In the genomic region with DNA sequence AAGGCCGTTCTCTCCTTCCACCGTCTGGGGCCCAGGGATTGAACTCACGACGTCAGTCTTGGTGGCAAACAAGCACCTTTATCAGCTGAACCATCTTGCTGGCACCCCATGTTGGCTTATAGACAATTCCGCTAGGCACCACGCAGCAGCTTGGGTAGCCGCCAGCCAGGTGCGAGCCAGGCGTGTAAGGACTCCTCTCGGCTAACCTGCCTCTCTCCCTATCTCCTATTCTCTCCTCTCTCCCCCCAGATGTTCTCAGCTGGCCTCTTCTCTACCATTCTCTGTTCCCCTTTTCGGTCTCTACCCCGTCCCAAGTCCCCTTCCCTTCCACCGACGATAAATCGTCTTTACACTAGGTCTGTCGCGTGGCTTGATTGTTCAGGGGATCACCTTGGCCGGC, we compare ENCODE assay signal across 7 mouse cellular contexts. TPM values are rescaled to one million over a fixed set of nuclear protein-coding genes. Genes with fewer than 3 reads are reported as not detected.
DNase-seq lines count a peak whose midpoint lies in the region; ATAC-seq and TF ChIP-seq lines count a peak whose summit lies in the region.

No protein-coding gene starts in this region.

- H3K9me3 ChIP-seq in limb, embryonic 14.5 days (ENCODE audit: control insufficient read depth, low read length), result no peaks in the 10 kb centered on the region

- ATAC-seq in erythroid progenitor cell, adult 5-6 weeks (replicated peaks; ENCODE audit: low FRiP score, poor library complexity, severe bottlenecking), result peak; percentile 8; the same call in 1 of the 2 replicates
- ATAC-seq in limb, embryonic 14.5 days (ENCODE audit: low FRiP score, low read depth), result no peak

- no peak for TF ChIP-seq CTCF in spleen, adult 2 months (IDR thresholded peaks at IDR 0.05; ENCODE audit: extremely low read depth, insufficient read depth, insufficient read length, insufficient replicate concordance)
- TF ChIP-seq CTCF in small intestine, adult 2 months (IDR thresholded peaks at IDR 0.05; ENCODE audit: extremely low read depth, insufficient read length, insufficient replicate concordance, low read depth, low read length), result no peak

- no peaks in the 10 kb centered on the region; the same call in 1 of the 2 replicates for H3K36me3 ChIP-seq in spleen, adult 2 months (ENCODE audit: control insufficient read depth, insufficient read depth, low read length)
- H3K36me3 ChIP-seq in limb, embryonic 14.5 days (ENCODE audit: control insufficient read depth, insufficient read depth, low read length), result peaks cover 13% of the 10 kb centered on the region; the same call in 1 of the 2 replicates
- peaks cover 2% of the 10 kb centered on the region; the same call in 1 of the 2 replicates for H3K36me3 ChIP-seq in small intestine, adult 2 months (ENCODE audit: control insufficient read depth, insufficient read depth, low read length)

- no peaks in the 10 kb centered on the region for H3K27me3 ChIP-seq in spleen, adult 2 months (ENCODE audit: control insufficient read depth, insufficient read depth, low read length)
- H3K27me3 ChIP-seq in limb, embryonic 14.5 days (ENCODE audit: control insufficient read depth, insufficient read depth, low read length), result no peaks in the 10 kb centered on the region
- no peaks in the 10 kb centered on the region for H3K27me3 ChIP-seq in small intestine, adult 2 months (ENCODE audit: control insufficient read depth, insufficient read depth, low read length)

- peak overlapping the region; percentile 85 for H3K4me2 ChIP-seq in limb, embryonic 14.5 days (replicated peaks; ENCODE audit: low read depth, low read length, severe bottlenecking)

- H3K4me1 ChIP-seq in spleen, adult 2 months (ENCODE audit: control insufficient read depth, insufficient read depth, insufficient read length), result peaks cover 12% of the 10 kb centered on the region; the same call in 1 of the 2 replicates
- peaks cover 16% of the 10 kb centered on the region for H3K4me1 ChIP-seq in limb, embryonic 14.5 days (ENCODE audit: control insufficient read depth, insufficient read depth, low read length)
- peaks cover 14% of the 10 kb centered on the region for H3K4me1 ChIP-seq in small intestine, adult 2 months (ENCODE audit: control insufficient read depth, insufficient read depth, insufficient read length, low read length)

- TF ChIP-seq POLR2A in spleen, adult 2 months (IDR thresholded peaks at IDR 0.05; ENCODE audit: low read depth, low read length), result no peak
- no peak for TF ChIP-seq POLR2A in limb, embryonic 14.5 days (IDR thresholded peaks at IDR 0.05; ENCODE audit: borderline replicate concordance, extremely low read depth, insufficient read depth, insufficient read length)
- no peak for TF ChIP-seq POLR2A in small intestine, adult 2 months (IDR thresholded peaks at IDR 0.05; ENCODE audit: low read depth, low read length)

- H3K4me3 ChIP-seq in spleen, adult 2 months (ENCODE audit: extremely low read depth, insufficient read depth, insufficient read length), result peak overlapping the region; percentile 74
- peak overlapping the region; percentile 77 for H3K4me3 ChIP-seq in limb, embryonic 14.5 days (replicated peaks; ENCODE audit: low read length)
- H3K4me3 ChIP-seq in small intestine, adult 2 months (ENCODE audit: low read depth, low read length), result peak overlapping the region; percentile 69

- 7% methylated on average over 18 of the region's 18 CpGs for WGBS in spleen, adult 2 months
- 15% methylated on average over 18 of the region's 18 CpGs for WGBS in limb, embryonic 14.5 days
- WGBS in small intestine, adult 2 months, result 6% methylated on average over 18 of the region's 18 CpGs

- peak overlapping the region; percentile 67 for H3K9ac ChIP-seq in limb, embryonic 14.5 days (ENCODE audit: low read depth, low read length, severe bottlenecking)

- no peak for DNase-seq in spleen, adult 2 months (ENCODE audit: low read depth in 1 of 2, low spot score in 2 of 2)
- DNase-seq in spleen, postnatal 14 days (ENCODE audit: low spot score in 2 of 2), result no peak
- DNase-seq in limb, embryonic 14.5 days (ENCODE audit: low spot score), result no peak
- no peak for DNase-seq in frontal cortex, postnatal 36 days (ENCODE audit: low spot score in 2 of 2)
- no peak for DNase-seq in gastrocnemius, postnatal 36 days

- intact Hi-C loops in gastrocnemius, postnatal 36 days (cut with DNase I), result no loop called here

- H3K27ac ChIP-seq in spleen, adult 2 months (ENCODE audit: insufficient read depth, low read length), result 0 out of 2 replicates have a peak overlapping the region, but pooled peaks have one; percentile 26
- 0 out of 2 replicates have a peak overlapping the region, but pooled peaks have one; percentile 61 for H3K27ac ChIP-seq in limb, embryonic 14.5 days (replicated peaks; ENCODE audit: low read depth, low read length)
- H3K27ac ChIP-seq in small intestine, adult 2 months (ENCODE audit: insufficient read depth, low read depth, low read length), result no peak overlapping the region

RNA-seq across cellular contexts. Expression of gene Ddost, which starts 0.8 kb away (rescaled TPM):
- polyA plus RNA-seq in spleen, adult 2 months (2012; rRNA removed), result 106 and 138 TPM in 2 replicates
- 65.6 and 81.3 TPM in 2 replicates for total RNA-seq in erythroid progenitor cell, adult 5-6 weeks (2015; ENCODE audit: low replicate concordance)
- total RNA-seq in erythroid progenitor cell, adult 5-6 weeks (2017; ENCODE audit: low replicate concordance), result 34.7 and 39.8 TPM in 2 replicates
- 342 and 375 TPM in 2 replicates for polyA plus RNA-seq in limb, embryonic 14.5 days (2012; rRNA removed)
- 344 and 348 TPM in 2 replicates for polyA plus RNA-seq in limb, embryonic 14.5 days (2014; fragmentation: Nextera tagmentation; extraction: Ambion mirVana)
- polyA plus RNA-seq in small intestine, adult 2 months (2012; rRNA removed), result 150 and 244 TPM in 2 replicates
- 10 to 100 TPM; 31.3 to 31.8 TPM for total RNA-seq in gastrocnemius, postnatal 36 days (2021)

RNA-seq across cellular contexts. Expression of gene Pink1, which starts 22.4 kb away (rescaled TPM):
- polyA plus RNA-seq in spleen, adult 2 months (2012; rRNA removed), result 48.1 and 52.7 TPM in 2 replicates
- 20.2 and 26.8 TPM in 2 replicates for total RNA-seq in erythroid progenitor cell, adult 5-6 weeks (2015; ENCODE audit: low replicate concordance)
- total RNA-seq in erythroid progenitor cell, adult 5-6 weeks (2017; ENCODE audit: low replicate concordance), result 20.8 and 36.6 TPM in 2 replicates
- polyA plus RNA-seq in limb, embryonic 14.5 days (2012; rRNA removed), result 44.0 and 55.3 TPM in 2 replicates
- 35.5 and 35.8 TPM in 2 replicates for polyA plus RNA-seq in limb, embryonic 14.5 days (2014; fragmentation: Nextera tagmentation; extraction: Ambion mirVana)
- polyA plus RNA-seq in small intestine, adult 2 months (2012; rRNA removed), result 54.9 and 134 TPM in 2 replicates
- total RNA-seq in gastrocnemius, postnatal 36 days (2021), result 100 to 1,000 TPM; 452 to 656 TPM

RNA-seq across cellular contexts. Expression of gene Kif17, which starts 53.5 kb away (rescaled TPM):
- polyA plus RNA-seq in spleen, adult 2 months (2012; rRNA removed), result 0.28 and 0.38 TPM in 2 replicates
- total RNA-seq in erythroid progenitor cell, adult 5-6 weeks (2015; ENCODE audit: low replicate concordance), result 0.72 and 2.5 TPM in 2 replicates
- 1.3 TPM in 1 of 2 replicates, not detected in the other for total RNA-seq in erythroid progenitor cell, adult 5-6 weeks (2017; ENCODE audit: low replicate concordance)
- 2.3 and 3.0 TPM in 2 replicates for polyA plus RNA-seq in limb, embryonic 14.5 days (2012; rRNA removed)
- 1.1 TPM in 2 replicates for polyA plus RNA-seq in limb, embryonic 14.5 days (2014; fragmentation: Nextera tagmentation; extraction: Ambion mirVana)
- 0.11 and 0.19 TPM in 2 replicates for polyA plus RNA-seq in small intestine, adult 2 months (2012; rRNA removed)
- not detected for total RNA-seq in gastrocnemius, postnatal 36 days (2021)

RNA-seq across cellular contexts. Expression of gene Sh2d5, which starts 53.5 kb away (rescaled TPM):
- 1.4 and 1.5 TPM in 2 replicates for polyA plus RNA-seq in spleen, adult 2 months (2012; rRNA removed)
- total RNA-seq in erythroid progenitor cell, adult 5-6 weeks (2015; ENCODE audit: low replicate concordance), result 1.8 and 3.8 TPM in 2 replicates
- total RNA-seq in erythroid progenitor cell, adult 5-6 weeks (2017; ENCODE audit: low replicate concordance), result 3.5 and 3.8 TPM in 2 replicates
- polyA plus RNA-seq in limb, embryonic 14.5 days (2012; rRNA removed), result 1.6 and 2.5 TPM in 2 replicates
- 0.25 and 0.77 TPM in 2 replicates for polyA plus RNA-seq in limb, embryonic 14.5 days (2014; fragmentation: Nextera tagmentation; extraction: Ambion mirVana)
- polyA plus RNA-seq in small intestine, adult 2 months (2012; rRNA removed), result 0.41 and 0.79 TPM in 2 replicates
- total RNA-seq in gastrocnemius, postnatal 36 days (2021), result under 1 TPM; 0.08 to 0.12 TPM
